Mouse (Mus musculus): ENCODE data around the gene Bglap3.

The Bglap3 gene

DNA sequence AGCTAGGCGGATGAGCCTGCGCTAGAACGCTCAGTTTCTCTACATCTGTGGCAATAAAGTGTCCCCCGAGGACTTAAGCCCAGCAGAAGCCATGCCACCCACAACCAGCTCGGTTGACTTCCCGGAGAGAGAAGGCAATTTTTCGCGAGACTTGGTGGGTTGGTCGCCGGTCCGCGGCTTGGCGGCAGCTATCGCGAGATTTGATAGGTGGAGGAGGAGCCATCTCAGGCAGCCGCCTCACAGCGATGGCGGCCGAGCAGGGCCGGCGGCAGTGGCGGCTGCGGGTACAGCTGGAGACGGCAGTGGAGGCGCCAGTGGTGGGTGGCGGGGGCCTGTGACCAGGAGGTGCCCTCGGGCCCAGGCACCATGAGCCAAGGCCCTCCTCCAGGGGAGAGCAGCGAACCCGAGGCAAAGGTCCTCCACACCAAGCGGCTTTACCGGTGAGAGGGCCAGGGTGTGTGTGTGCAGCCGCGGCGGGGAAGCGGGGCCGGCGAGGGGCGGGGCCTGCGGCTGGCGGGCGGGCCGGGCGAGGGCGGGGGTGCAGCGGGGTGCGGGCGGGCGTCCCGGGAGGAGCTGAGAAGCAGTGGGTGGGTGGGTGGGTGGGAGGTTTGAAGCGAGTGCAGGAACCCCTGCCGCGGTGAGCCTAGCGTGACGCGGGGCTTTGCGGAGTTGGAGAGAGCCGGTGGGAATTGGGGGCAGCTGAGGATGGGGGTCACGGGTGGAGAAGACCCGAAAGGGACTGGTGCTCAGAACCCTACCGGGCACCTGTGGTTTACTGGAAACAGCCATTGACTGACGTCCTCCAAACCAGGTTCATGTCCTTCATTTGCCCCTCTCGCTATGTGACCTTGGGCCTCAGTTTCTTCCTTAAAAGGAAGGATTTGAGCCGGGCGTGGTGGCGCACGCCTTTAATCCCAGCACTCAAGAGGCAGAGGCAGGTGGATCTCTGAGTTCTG lies 36.2 kb downstream of the Bglap3 start, which contains the start of the genes Tmem79 and Smg5:
TSS of gene Tmem79 (minus strand) at position 91 of the 956 bp plus-strand sequence.
TSS of gene Smg5 (plus strand) at position 203 of the 956 bp plus-strand sequence.
- DNase-seq (ENCODE audit: low spot score in 2 of 2), result peak; percentile 94 to 96

DNA sequence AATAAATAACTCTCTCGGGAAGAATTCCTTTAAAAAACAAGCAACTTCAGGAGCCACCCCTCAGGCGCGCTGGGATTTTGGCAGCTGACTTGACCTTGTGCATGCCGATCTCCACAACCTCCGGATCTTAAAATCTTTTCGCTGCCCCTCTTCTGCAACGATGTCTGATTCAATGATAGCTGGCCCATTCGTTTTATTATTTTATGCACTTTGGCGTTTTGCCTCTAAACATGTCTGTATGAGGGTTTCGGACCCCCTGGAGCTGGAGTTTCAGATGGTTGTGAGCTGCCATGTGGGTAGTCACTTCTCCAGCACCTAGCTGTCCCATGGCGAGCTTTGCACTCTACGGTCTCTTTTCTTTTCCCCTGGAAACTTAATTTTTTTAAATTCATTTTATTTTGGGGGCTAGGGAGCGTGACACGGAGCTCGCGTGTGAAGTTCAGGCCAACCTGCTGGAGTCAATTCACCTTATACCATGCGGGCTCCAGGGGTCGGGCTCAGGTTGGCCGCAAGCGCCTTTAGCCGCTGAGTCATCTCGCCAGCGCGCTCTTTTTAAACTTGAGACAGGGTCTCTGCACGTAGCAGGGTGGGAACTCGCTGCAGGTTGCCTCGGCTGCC lies 37.0 kb downstream of the Bglap3 start:
- DNase-seq (ENCODE audit: low spot score in 2 of 2), result no peak

GRCm38 (mm10) chr3:88334902-88335435 lies 37.6 kb downstream of the Bglap3 start:
- no peak for DNase-seq (ENCODE audit: low spot score in 2 of 2)

- no peak for DNase-seq (ENCODE audit: low spot score in 2 of 2)
Observed at GRCm38 (mm10) chr3:88334029-88334658, 38.4 kb downstream of the Bglap3 start.

GRCm38 (mm10) chr3:88331282-88331681 lies 41.3 kb downstream of the Bglap3 start:
- peak in 1 of 2 experiments; percentile 63 for DNase-seq (ENCODE audit: low spot score in 2 of 2)

DNA sequence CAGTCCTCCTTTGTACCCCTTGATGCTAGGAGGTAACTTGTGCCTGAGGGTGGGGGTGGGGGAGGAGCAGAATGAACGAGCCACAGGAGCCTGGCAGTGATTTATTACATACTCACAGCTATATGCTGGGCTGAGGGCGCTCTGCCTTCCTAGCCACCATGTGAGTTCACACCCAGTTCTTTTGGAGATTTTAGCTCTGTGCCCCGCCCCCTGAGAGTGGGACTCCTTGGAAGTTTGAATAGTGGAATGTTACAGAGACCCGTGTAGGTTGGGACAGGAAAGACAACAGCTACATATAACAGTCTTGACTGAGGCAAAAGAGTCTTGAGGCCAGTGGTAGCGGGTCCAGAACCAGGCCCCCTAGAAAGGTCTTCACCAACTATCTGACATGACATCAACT lies 43.6 kb downstream of the Bglap3 start:
- no peak for DNase-seq (ENCODE audit: low spot score in 2 of 2)

GRCm38 (mm10) chr3:88324951-88325405 lies 47.6 kb downstream of the Bglap3 start, which contains the start of gene Glmp:
TSS of gene Glmp (plus strand) at chr3:88325023.
- DNase-seq (ENCODE audit: low spot score in 2 of 2), result peak in 1 of 2 experiments; percentile 33

All from spleen, postnatal 14 days (tissue).